Mouse (Mus musculus) heart, embryonic 13.5 days (tissue): ENCODE data around the gene Ccdc40. TPM values are rescaled to one million over a fixed set of nuclear protein-coding genes. Genes with fewer than 3 reads are reported as not detected.

Source experiments
- ATAC-seq: fragments of 200-750 bp; cut with Nextera tagmentation; 2 replicates; pipeline ENCODE4 v1.8.0; 2017; ENCODE audit warnings: moderate TSS enrichment; ENCODE audit not compliant: insufficient number of reproducible peaks, low FRiP score, low TSS enrichment; ENCODE audit errors: extremely low read depth
- H3K27ac ChIP-seq: fragments of 300-500 bp; sonication (generic); replicated peaks from 2 replicates; pipeline ENCODE4 v1.5.1; 2015; ENCODE audit warnings: moderate library complexity, mild to moderate bottlenecking, inconsistent platforms
- H3K27me3 ChIP-seq: fragments of 300-500 bp; sonication (generic); replicated peaks from 2 replicates; pipeline ENCODE4 v1.6.1; 2015; ENCODE audit warnings: mild to moderate bottlenecking, inconsistent platforms
- H3K36me3 ChIP-seq: fragments of 300-500 bp; sonication (generic); 2 replicates; pipeline ENCODE4 v1.6.1; 2015; ENCODE audit warnings: mild to moderate bottlenecking, inconsistent platforms
- H3K4me1 ChIP-seq: fragments of 300-500 bp; sonication (generic); 2 replicates; pipeline ENCODE4 v1.6.1; 2015; ENCODE audit warnings: inconsistent platforms
- H3K4me2 ChIP-seq: fragments of 300-500 bp; sonication (generic); 2 replicates; pipeline ENCODE4 v1.6.1; 2015; ENCODE audit warnings: inconsistent platforms, mild to moderate bottlenecking, moderate library complexity
- H3K4me3 ChIP-seq: fragments of 300-500 bp; sonication (generic); 2 replicates; pipeline ENCODE4 v1.5.1; 2015; ENCODE audit warnings: moderate library complexity, mild to moderate bottlenecking, inconsistent platforms
- H3K9ac ChIP-seq: fragments of 300-500 bp; sonication (generic); 2 replicates; pipeline ENCODE4 v1.6.1; 2015; ENCODE audit warnings: inconsistent platforms, mild to moderate bottlenecking, moderate library complexity
- H3K9me3 ChIP-seq: fragments of 300-500 bp; sonication (generic); 2 replicates; pipeline ENCODE4 v1.6.1; 2016; ENCODE audit warnings: inconsistent platforms
- WGBS: fragments of 180-500 bp; shearing (Covaris S2); methylation state at CpG from one replicate; pipeline ENCODE4 v1.1.7; 2015; ENCODE audit warnings: mixed read lengths; 5-methylcytosine and 5-hydroxymethylcytosine counted together
- polyA plus RNA-seq: library from polyadenylated mRNA; unstranded; fragments of >200 nt; fragmentation: Nextera tagmentation; extraction: Ambion mirVana; gene quantifications from 2 replicates; pipeline ENCODE4 v1.2.1, GENCODE M21; 2015

Gene Ccdc40
- polyA plus RNA-seq, 1 experiment from 2014 or later: 3.1 TPM

GRCm38 (mm10) chr11:119223124-119223890 is 5.1 kb upstream of the Ccdc40 start:
- Histone ChIP-seq H3K27ac (0 out of 2 replicates have a peak overlapping the region, but pooled peaks have one; percentile 12), H3K27me3 (no peaks in the 10 kb centered on the region; the same call in 1 of the 2 replicates), H3K4me2 (no peak overlapping the region), H3K4me1 (peaks cover 49% of the 10 kb centered on the region), H3K9me3 (no peaks in the 10 kb centered on the region), H3K36me3 (no peaks in the 10 kb centered on the region), H3K4me3 (no peak overlapping the region), H3K9ac (no peak overlapping the region)
- ATAC-seq: no peak
- WGBS: 76% methylated on average over 20 of the region's 20 CpGs

GRCm38 (mm10) chr11:119224926-119225325 is 3.4 kb upstream of the Ccdc40 start:
- Histone ChIP-seq H3K27ac (no peak overlapping the region), H3K4me1 (peaks cover 55% of the 10 kb centered on the region), H3K9ac (no peak overlapping the region), H3K36me3 (no peaks in the 10 kb centered on the region), H3K4me3 (no peak overlapping the region), H3K27me3 (peaks cover 10% of the 10 kb centered on the region), H3K9me3 (no peaks in the 10 kb centered on the region), H3K4me2 (no peak overlapping the region)
- no peak for ATAC-seq
- WGBS: 86% methylated on average over 6 of the region's 6 CpGs

GRCm38 (mm10) chr11:119225634-119226033 is 2.7 kb upstream of the Ccdc40 start:
- Histone ChIP-seq H3K27me3 (peaks cover 17% of the 10 kb centered on the region), H3K36me3 (no peaks in the 10 kb centered on the region), H3K9ac (0 out of 2 replicates have a peak overlapping the region, but pooled peaks have one; percentile 14), H3K4me2 (no peak overlapping the region), H3K4me1 (peaks cover 48% of the 10 kb centered on the region), H3K27ac (no peak overlapping the region), H3K9me3 (no peaks in the 10 kb centered on the region), H3K4me3 (no peak overlapping the region)
- WGBS: 82% methylated on average over 9 of the region's 9 CpGs
- no peak for ATAC-seq

- 2% methylated on average over 12 of the region's 12 CpGs for WGBS
- Histone ChIP-seq H3K4me1 (peaks cover 39% of the 10 kb centered on the region), H3K36me3 (no peaks in the 10 kb centered on the region), H3K27me3 (peaks cover 17% of the 10 kb centered on the region), H3K9ac (peak overlapping the region; percentile 91), H3K4me3 (peak overlapping the region; percentile 80), H3K27ac (peak overlapping the region; percentile 47; the same call in 1 of the 2 replicates), H3K9me3 (no peaks in the 10 kb centered on the region), H3K4me2 (peak overlapping the region; percentile 100)
- no peak for ATAC-seq
These were observed 781 bp upstream of the Ccdc40 start for GRCm38 (mm10) chr11:119227591-119227990.

GRCm38 (mm10) chr11:119228846-119229626 is 664 bp downstream of the Ccdc40 start:
- Histone ChIP-seq H3K4me2 (peak overlapping the region; percentile 100), H3K36me3 (no peaks in the 10 kb centered on the region), H3K9ac (peak overlapping the region; percentile 91), H3K9me3 (no peaks in the 10 kb centered on the region), H3K4me1 (peaks cover 35% of the 10 kb centered on the region), H3K27ac (no peak overlapping the region), H3K27me3 (peaks cover 17% of the 10 kb centered on the region), H3K4me3 (peak overlapping the region; percentile 80)
- ATAC-seq: 0 out of 2 replicates have a peak, but pooled peaks have one; percentile 26
- WGBS: 3% methylated on average over 34 of the region's 34 CpGs

- H3K27ac ChIP-seq: no peak overlapping the region
- ATAC-seq: no peak
- H3K27me3 ChIP-seq: peaks cover 8% of the 10 kb centered on the region
- no peak overlapping the region for H3K4me3 ChIP-seq
- H3K9me3 ChIP-seq: 0 out of 2 replicates have a peak, but pooled peaks cover 4% of the 10 kb centered on the region
- 87% methylated on average over 10 of the region's 10 CpGs for WGBS
- H3K4me1 ChIP-seq: peaks cover 11% of the 10 kb centered on the region
- H3K9ac ChIP-seq: no peak overlapping the region
- no peak overlapping the region for H3K4me2 ChIP-seq
- H3K36me3 ChIP-seq: no peaks in the 10 kb centered on the region
These were observed 6.4 kb downstream of the Ccdc40 start for GRCm38 (mm10) chr11:119234770-119235169.

- Histone ChIP-seq H3K9me3 (0 out of 2 replicates have a peak, but pooled peaks cover 4% of the 10 kb centered on the region), H3K27ac (no peak overlapping the region), H3K9ac (no peak overlapping the region), H3K4me2 (no peak overlapping the region), H3K27me3 (peaks cover under 1% of the 10 kb centered on the region; the same call in 1 of the 2 replicates), H3K36me3 (no peaks in the 10 kb centered on the region), H3K4me1 (peaks cover 11% of the 10 kb centered on the region), H3K4me3 (no peak overlapping the region)
- ATAC-seq: no peak
- WGBS: 68% methylated on average over 4 of the region's 4 CpGs
These were observed 7.2 kb downstream of the Ccdc40 start for GRCm38 (mm10) chr11:119235596-119235995.

GRCm38 (mm10) chr11:119236354-119236753 is 8.0 kb downstream of the Ccdc40 start:
- Histone ChIP-seq H3K4me3 (no peak overlapping the region), H3K4me1 (peaks cover 11% of the 10 kb centered on the region), H3K27me3 (no peaks in the 10 kb centered on the region), H3K9ac (no peak overlapping the region), H3K36me3 (no peaks in the 10 kb centered on the region), H3K27ac (no peak overlapping the region), H3K4me2 (no peak overlapping the region), H3K9me3 (0 out of 2 replicates have a peak, but pooled peaks cover 4% of the 10 kb centered on the region)
- ATAC-seq: no peak
- WGBS: 32% methylated on average over 8 of the region's 8 CpGs

GRCm38 (mm10) chr11:119237007-119237406 is 8.6 kb downstream of the Ccdc40 start:
- H3K27ac ChIP-seq: no peak overlapping the region
- 42% methylated on average over 3 of the region's 3 CpGs for WGBS
- ATAC-seq: no peak
- H3K27me3 ChIP-seq: no peaks in the 10 kb centered on the region
- H3K4me1 ChIP-seq: peaks cover 11% of the 10 kb centered on the region
- no peak overlapping the region for H3K4me2 ChIP-seq
- H3K4me3 ChIP-seq: no peak overlapping the region
- H3K9ac ChIP-seq: no peak overlapping the region
- 0 out of 2 replicates have a peak, but pooled peaks cover 4% of the 10 kb centered on the region for H3K9me3 ChIP-seq
- no peaks in the 10 kb centered on the region for H3K36me3 ChIP-seq

- 0 out of 2 replicates have a peak, but pooled peaks cover 4% of the 10 kb centered on the region for H3K9me3 ChIP-seq
- H3K4me1 ChIP-seq: peaks cover 11% of the 10 kb centered on the region
- H3K27ac ChIP-seq: 0 out of 2 replicates have a peak overlapping the region, but pooled peaks have one; percentile 8
- peak overlapping the region; percentile 63 for H3K9ac ChIP-seq
- no peaks in the 10 kb centered on the region for H3K27me3 ChIP-seq
- peak; percentile 33; the same call in 1 of the 2 replicates for ATAC-seq
- peak overlapping the region; percentile 40 for H3K4me3 ChIP-seq
- no peaks in the 10 kb centered on the region for H3K36me3 ChIP-seq
- H3K4me2 ChIP-seq: peak overlapping the region; percentile 76
- WGBS: 15% methylated on average over 20 of the region's 20 CpGs
These were observed 9.4 kb downstream of the Ccdc40 start for GRCm38 (mm10) chr11:119237568-119238304.
